Mouse (Mus musculus): ENCODE data around the gene Coa3. TPM values are rescaled to one million over a fixed set of nuclear protein-coding genes. Genes with fewer than 3 reads are reported as not detected.
A peak's percentile ranks its signal among the peaks of the same experiment; 100 is the strongest.

Coa3 gene
- total and polyA plus RNA-seq, 3 experiments = 88.4 to 302 (median 101) TPM

- peak overlapping the region; percentile 98 for H3K9ac ChIP-seq (ENCODE audit: low read depth, low read length)
- H3K79me2 ChIP-seq (replicated peaks; ENCODE audit: control insufficient read depth, insufficient read depth, low read length) = no peaks in the 10 kb centered on the region
- no peak for TF ChIP-seq EP300 (IDR thresholded peaks at IDR 0.05; ENCODE audit: insufficient read depth, low read depth, low read length)
- TF ChIP-seq POLR2A (IDR thresholded peaks at IDR 0.05; ENCODE audit: insufficient read depth, low read depth, low read length) = 0 out of 2 replicates have a peak, but pooled peaks have one; percentile 16
- H3K27ac ChIP-seq = peak overlapping the region; percentile 95
- H3K27me3 ChIP-seq (ENCODE audit: control insufficient read depth, insufficient read depth, low read length) = 0 out of 2 replicates have a peak, but pooled peaks cover 2% of the 10 kb centered on the region
- DNase-seq = no peak
- H3K36me3 ChIP-seq (ENCODE audit: control insufficient read depth, insufficient read depth, low read length) = peaks cover 2% of the 10 kb centered on the region; the same call in 1 of the 2 replicates
- WGBS = 9% methylated on average over 7 of the region's 7 CpGs
- H3K4me1 ChIP-seq (ENCODE audit: control insufficient read depth, insufficient read depth, low read length) = peaks cover 7% of the 10 kb centered on the region
- intact Hi-C loops (cut with DNase I) = no loop called here
- peak overlapping the region; percentile 79 for H3K4me3 ChIP-seq
Measured at GRCm38 (mm10) chr11:101246702-101247012, 32.3 kb downstream of the Coa3 start.

- peaks cover 2% of the 10 kb centered on the region; the same call in 1 of the 2 replicates for H3K36me3 ChIP-seq (ENCODE audit: control insufficient read depth, insufficient read depth, low read length)
- peak within 1 kb of the TSS; percentile 98 for H3K9ac ChIP-seq (ENCODE audit: low read depth, low read length)
- peaks cover 7% of the 10 kb centered on the region for H3K4me1 ChIP-seq (ENCODE audit: control insufficient read depth, insufficient read depth, low read length)
- peak within 1 kb of the TSS; percentile 79 for H3K4me3 ChIP-seq
- peak; percentile 85 for TF ChIP-seq POLR2A (IDR thresholded peaks at IDR 0.05; ENCODE audit: insufficient read depth, low read depth, low read length)
- TF ChIP-seq CTCF (IDR thresholded peaks at IDR 0.05) = peak; percentile 22
- TF ChIP-seq EP300 (IDR thresholded peaks at IDR 0.05; ENCODE audit: insufficient read depth, low read depth, low read length) = no peak
- DNase-seq = peak; percentile 85 to 86
- intact Hi-C loops (cut with DNase I) = no loop called here
- H3K79me2 ChIP-seq (replicated peaks; ENCODE audit: control insufficient read depth, insufficient read depth, low read length) = no peaks in the 10 kb centered on the region
- H3K27me3 ChIP-seq (ENCODE audit: control insufficient read depth, insufficient read depth, low read length) = 0 out of 2 replicates have a peak, but pooled peaks cover 2% of the 10 kb centered on the region
- peak within 1 kb of the TSS; percentile 95 for H3K27ac ChIP-seq
- 1% methylated on average over 50 of the region's 63 CpGs for WGBS
Measured at GRCm38 (mm10) chr11:101245855-101246701, 32.8 kb downstream of the Coa3 start, which contains the start of gene Ramp2. Gene Ramp2, plus strand, starts transcription at chr11:101246028.

- no peak overlapping the region for H3K4me3 ChIP-seq
- intact Hi-C loops (cut with DNase I) = no loop called here
- peak; percentile 68 to 82 for DNase-seq
- peak overlapping the region; percentile 95 for H3K27ac ChIP-seq
- 0 out of 2 replicates have a peak, but pooled peaks cover 2% of the 10 kb centered on the region for H3K27me3 ChIP-seq (ENCODE audit: control insufficient read depth, insufficient read depth, low read length)
- TF ChIP-seq CTCF (IDR thresholded peaks at IDR 0.05) (no peak), EP300 (IDR thresholded peaks at IDR 0.05; ENCODE audit: insufficient read depth, low read depth, low read length) (0 out of 2 replicates have a peak, but pooled peaks have one; percentile 16), POLR2A (IDR thresholded peaks at IDR 0.05; ENCODE audit: insufficient read depth, low read depth, low read length) (no peak)
- H3K9ac ChIP-seq (ENCODE audit: low read depth, low read length) = no peak overlapping the region; the same call in 1 of the 2 replicates
- no peaks in the 10 kb centered on the region for H3K79me2 ChIP-seq (replicated peaks; ENCODE audit: control insufficient read depth, insufficient read depth, low read length)
- 34% methylated on average over 4 of the region's 4 CpGs for WGBS
- H3K36me3 ChIP-seq (ENCODE audit: control insufficient read depth, insufficient read depth, low read length) = peaks cover 2% of the 10 kb centered on the region; the same call in 1 of the 2 replicates
- peaks cover 7% of the 10 kb centered on the region for H3K4me1 ChIP-seq (ENCODE audit: control insufficient read depth, insufficient read depth, low read length)
Measured at GRCm38 (mm10) chr11:101245071-101245470, 33.8 kb downstream of the Coa3 start.

- intact Hi-C loops (cut with DNase I) = no loop called here
- Histone ChIP-seq H3K9ac (ENCODE audit: low read depth, low read length) (no peak overlapping the region), H3K79me2 (replicated peaks; ENCODE audit: control insufficient read depth, insufficient read depth, low read length) (no peaks in the 10 kb centered on the region), H3K4me1 (ENCODE audit: control insufficient read depth, insufficient read depth, low read length) (peaks cover 2% of the 10 kb centered on the region; the same call in 1 of the 2 replicates), H3K4me3 (no peak overlapping the region), H3K36me3 (ENCODE audit: control insufficient read depth, insufficient read depth, low read length) (no peaks in the 10 kb centered on the region), H3K27ac (peak overlapping the region; percentile 43), H3K27me3 (ENCODE audit: control insufficient read depth, insufficient read depth, low read length) (no peaks in the 10 kb centered on the region)
- peak; percentile 43 to 48 for DNase-seq
- WGBS = 19% methylated on average over 5 of the region's 5 CpGs
- no peak for TF ChIP-seq POLR2A (IDR thresholded peaks at IDR 0.05; ENCODE audit: insufficient read depth, low read depth, low read length)
- no peak for TF ChIP-seq EP300 (IDR thresholded peaks at IDR 0.05; ENCODE audit: insufficient read depth, low read depth, low read length)
- TF ChIP-seq CTCF (IDR thresholded peaks at IDR 0.05) = no peak
Measured at GRCm38 (mm10) chr11:101238071-101238647, 40.8 kb downstream of the Coa3 start.

GRCm38 (mm10) chr11:101236782-101237181, 42.1 kb downstream of the Coa3 start:
- intact Hi-C loops (cut with DNase I) = no loop called here
- no peak overlapping the region for H3K9ac ChIP-seq (ENCODE audit: low read depth, low read length)
- H3K4me3 ChIP-seq = no peak overlapping the region
- peak in 1 of 2 experiments; percentile 22 for DNase-seq
- H3K36me3 ChIP-seq (ENCODE audit: control insufficient read depth, insufficient read depth, low read length) = no peaks in the 10 kb centered on the region
- TF ChIP-seq CTCF (IDR thresholded peaks at IDR 0.05) (no peak), EP300 (IDR thresholded peaks at IDR 0.05; ENCODE audit: insufficient read depth, low read depth, low read length) (no peak), POLR2A (IDR thresholded peaks at IDR 0.05; ENCODE audit: insufficient read depth, low read depth, low read length) (no peak)
- H3K79me2 ChIP-seq (replicated peaks; ENCODE audit: control insufficient read depth, insufficient read depth, low read length) = no peaks in the 10 kb centered on the region
- no peak overlapping the region for H3K27ac ChIP-seq
- WGBS = 82% methylated on average over 5 of the region's 5 CpGs
- peaks cover 4% of the 10 kb centered on the region; the same call in 1 of the 2 replicates for H3K4me1 ChIP-seq (ENCODE audit: control insufficient read depth, insufficient read depth, low read length)
- no peaks in the 10 kb centered on the region for H3K27me3 ChIP-seq (ENCODE audit: control insufficient read depth, insufficient read depth, low read length)

Data from heart, adult 2 months (tissue).